Mouse (Mus musculus) myocyte (in vitro differentiated cells): ENCODE data around the gene Rnf220.

Experiments
- CEBPB ChIP-seq: IDR thresholded peaks from 2 replicates; pipeline ENCODE4 v1.6.1; 2011; ENCODE audit warnings: mild to moderate bottlenecking, moderate library complexity; ENCODE audit not compliant: poor library complexity, insufficient read depth, severe bottlenecking
- E2F4 ChIP-seq: IDR thresholded peaks from one replicate; pipeline ENCODE4 v1.6.1; 2011; ENCODE audit warnings: mild to moderate bottlenecking, control low read depth, moderate library complexity; ENCODE audit not compliant: insufficient read depth
- MAX ChIP-seq: IDR thresholded peaks from one replicate; pipeline ENCODE4 v1.6.1; 2011; ENCODE audit warnings: low read depth, mild to moderate bottlenecking, control low read depth
- MYOD1 ChIP-seq, 3 experiments: IDR thresholded peaks; one replicate each; pipeline ENCODE4 v1.6.1; 2011; ENCODE audit warnings: control low read depth in 2 of 3, low read depth in 2 of 3, mild to moderate bottlenecking in 2 of 3, moderate library complexity in 1 of 3; ENCODE audit not compliant: insufficient read length in 2 of 3, control insufficient read depth in 1 of 3
- POLR2A ChIP-seq: IDR thresholded peaks from one replicate; pipeline ENCODE4 v1.6.1; 2011; ENCODE audit warnings: low read depth, mild to moderate bottlenecking, control low read depth, moderate library complexity; ENCODE audit not compliant: insufficient read length
- POLR2AphosphoS2 ChIP-seq: IDR thresholded peaks from one replicate; pipeline ENCODE4 v1.6.1; 2011; ENCODE audit warnings: low read depth, control low read depth; ENCODE audit not compliant: insufficient read length
- REST ChIP-seq: IDR thresholded peaks from one replicate; pipeline ENCODE4 v1.6.1; 2011; ENCODE audit warnings: mild to moderate bottlenecking, control low read depth, moderate library complexity; ENCODE audit not compliant: insufficient read depth, insufficient read length
- TCF12 ChIP-seq: IDR thresholded peaks from one replicate; pipeline ENCODE4 v1.6.1; 2011; ENCODE audit warnings: mild to moderate bottlenecking, control low read depth; ENCODE audit not compliant: poor library complexity, insufficient read depth, severe bottlenecking
- TCF3 ChIP-seq: IDR thresholded peaks from one replicate; pipeline ENCODE4 v1.6.1; 2011; ENCODE audit warnings: low read depth, control low read depth; ENCODE audit not compliant: insufficient read length
- USF1 ChIP-seq: IDR thresholded peaks from one replicate; pipeline ENCODE4 v1.6.1; 2011; ENCODE audit warnings: low read depth, mild to moderate bottlenecking, control low read depth, moderate library complexity

DNA sequence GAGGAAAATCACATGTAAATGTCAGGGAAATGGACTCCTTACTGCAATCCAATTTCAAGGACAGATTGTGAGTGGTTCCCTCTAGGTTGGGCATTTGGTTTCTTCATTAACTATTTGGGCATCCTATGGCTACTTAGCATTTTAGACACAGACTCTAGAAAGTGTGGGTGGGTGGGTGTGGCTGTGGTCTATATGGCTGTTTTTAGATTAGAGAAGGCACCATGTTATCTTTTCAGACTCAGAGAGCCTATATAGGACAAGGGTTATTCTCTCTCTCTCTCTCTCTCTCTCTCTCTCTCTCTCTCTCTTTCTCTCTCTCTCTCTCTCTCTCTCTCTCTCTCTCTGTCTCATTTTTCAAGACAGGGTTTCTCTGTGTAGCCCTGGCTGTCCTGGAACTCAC, 20.5 kb downstream of the Rnf220 start:
- TF ChIP-seq POLR2A (no peak), USF1 (no peak), REST (no peak), MAX (no peak), CEBPB (no peak), TCF12 (no peak), E2F4 (no peak), MYOD1 (IDR thresholded peaks at IDR 0.05; ENCODE audit: control insufficient read depth in 1 of 3, insufficient read length in 2 of 3, low read depth in 2 of 3) (no peak), POLR2AphosphoS2 (no peak), TCF3 (no peak)
